Mouse (Mus musculus) limb, embryonic 11.5 days (tissue): ENCODE data around the gene Satb1. TPM values are rescaled to one million over a fixed set of nuclear protein-coding genes. Genes with fewer than 3 reads are reported as not detected.

Experiments used
- ATAC-seq: fragments of 200-750 bp; cut with Nextera tagmentation; 2 replicates; pipeline ENCODE4 v1.8.0; 2017; ENCODE audit warnings: low read depth; ENCODE audit not compliant: insufficient number of reproducible peaks, low FRiP score, low TSS enrichment
- DNase-seq: peaks from one replicate; pipeline ENCODE4 v3.0.0-alpha.2; 2015; ENCODE audit warnings: low spot score
- H3K27ac ChIP-seq: fragments of 300-500 bp; sonication (generic); replicated peaks from 2 replicates; pipeline ENCODE4 v1.5.1; 2014; ENCODE audit warnings: low read depth, mild to moderate bottlenecking, low read length
- H3K27me3 ChIP-seq: fragments of 300-500 bp; sonication (generic); 2 replicates; pipeline ENCODE4 v1.6.1; 2014; ENCODE audit warnings: mild to moderate bottlenecking, low read length, mixed read lengths; ENCODE audit not compliant: control insufficient read depth, insufficient read depth
- H3K36me3 ChIP-seq: fragments of 300-500 bp; sonication (generic); 2 replicates; pipeline ENCODE4 v1.6.1; 2014; ENCODE audit warnings: mild to moderate bottlenecking, low read length, moderate library complexity, mixed read lengths; ENCODE audit not compliant: control insufficient read depth, insufficient read depth
- H3K4me1 ChIP-seq: fragments of 300-500 bp; sonication (generic); 2 replicates; pipeline ENCODE4 v1.6.1; 2014; ENCODE audit warnings: low read length, mixed read lengths; ENCODE audit not compliant: control insufficient read depth, insufficient read depth
- H3K4me2 ChIP-seq: fragments of 300-500 bp; sonication (generic); 2 replicates; pipeline ENCODE4 v1.6.1; 2014; ENCODE audit warnings: low read depth, mild to moderate bottlenecking, moderate library complexity; ENCODE audit not compliant: severe bottlenecking
- H3K4me3 ChIP-seq: fragments of 300-500 bp; sonication (generic); 2 replicates; pipeline ENCODE4 v1.5.1; 2014; ENCODE audit warnings: low read depth, low read length
- H3K9ac ChIP-seq: fragments of 300-500 bp; sonication (generic); 2 replicates; pipeline ENCODE4 v1.6.1; 2014; ENCODE audit warnings: mild to moderate bottlenecking, low read length
- H3K9me3 ChIP-seq: fragments of 300-500 bp; sonication (generic); 2 replicates; pipeline ENCODE4 v1.6.1; 2016; ENCODE audit warnings: low read length; ENCODE audit not compliant: control insufficient read depth
- WGBS: fragments of 180-500 bp; shearing (Covaris S2); extraction: QIAGEN DNeasy Blood & Tissue Kit; methylation state at CpG from one replicate; pipeline ENCODE4 v1.1.7; 2014; 5-methylcytosine and 5-hydroxymethylcytosine counted together
- polyA plus RNA-seq: library from polyadenylated mRNA; unstranded; fragments of >200 nt; fragmentation: Nextera tagmentation; extraction: Ambion mirVana; gene quantifications from 2 replicates; pipeline ENCODE4 v1.2.1, GENCODE M21; 2014

Satb1 gene
- polyA plus RNA-seq, 1 experiment from 2014 or later: 12.3 TPM

GRCm38 (mm10) chr17:51832421-51832875 is 642 bp downstream of the Satb1 start:
- Histone ChIP-seq H3K9ac (peak overlapping the region; percentile 65), H3K4me3 (peak overlapping the region; percentile 50), H3K27ac (no peak overlapping the region), H3K9me3 (no peaks in the 10 kb centered on the region), H3K36me3 (no peaks in the 10 kb centered on the region), H3K27me3 (peaks cover 34% of the 10 kb centered on the region), H3K4me2 (peak overlapping the region; percentile 98), H3K4me1 (peaks cover 6% of the 10 kb centered on the region; the same call in 1 of the 2 replicates)
- DNase-seq (no peak), ATAC-seq (peak; percentile 61; the same call in 1 of the 2 replicates)
- under 1% methylated on average over 24 of the region's 66 CpGs for whole genome bisulfite sequencing

- Histone ChIP-seq H3K36me3 (no peaks in the 10 kb centered on the region), H3K9me3 (no peaks in the 10 kb centered on the region), H3K27ac (no peak overlapping the region), H3K4me1 (peaks cover 6% of the 10 kb centered on the region; the same call in 1 of the 2 replicates), H3K9ac (peak overlapping the region; percentile 65), H3K4me3 (peak overlapping the region; percentile 50), H3K27me3 (peaks cover 36% of the 10 kb centered on the region), H3K4me2 (peak overlapping the region; percentile 98)
- WGBS: under 1% methylated on average over 57 of the region's 57 CpGs
- ATAC-seq (0 out of 2 replicates have a peak, but pooled peaks have one; percentile 11), DNase-seq (peak; percentile 68)
Observed at GRCm38 (mm10) chr17:51831702-51832420, 1.2 kb downstream of the Satb1 start.

DNA sequence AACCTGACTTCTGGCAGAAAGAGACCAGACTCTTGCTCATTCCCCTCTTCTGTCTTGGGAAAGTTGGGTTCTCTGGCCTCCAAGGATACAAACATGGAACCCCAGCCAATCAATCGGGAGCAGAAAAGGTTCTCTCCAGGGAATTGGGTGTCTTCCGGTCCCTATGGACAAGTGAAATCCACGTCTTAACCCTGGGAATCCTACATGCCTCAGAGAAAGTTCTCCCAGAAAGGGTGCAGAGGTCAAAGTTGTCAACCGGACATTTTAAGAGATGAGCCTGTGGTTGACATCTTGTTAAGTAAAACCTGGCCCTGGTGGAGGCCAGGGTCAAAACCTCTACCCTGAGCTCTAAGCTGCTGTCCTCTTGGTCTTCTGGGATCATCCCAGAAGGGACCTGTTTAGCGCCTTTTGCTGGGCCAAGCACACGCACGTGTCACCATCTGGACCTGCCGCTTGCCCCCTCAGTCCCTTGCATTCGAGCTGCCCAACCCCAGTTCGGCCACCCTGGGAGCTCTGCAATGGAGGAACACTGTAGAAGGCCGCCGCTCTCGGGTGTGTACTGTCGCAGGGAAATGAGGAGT is 1.9 kb downstream of the Satb1 start:
- Histone ChIP-seq H3K4me3 (peak overlapping the region; percentile 50), H3K27me3 (peaks cover 36% of the 10 kb centered on the region), H3K27ac (no peak overlapping the region), H3K4me1 (peaks cover 6% of the 10 kb centered on the region; the same call in 1 of the 2 replicates), H3K9me3 (no peaks in the 10 kb centered on the region), H3K4me2 (peak overlapping the region; percentile 98), H3K36me3 (no peaks in the 10 kb centered on the region), H3K9ac (no peak overlapping the region)
- ATAC-seq (0 out of 2 replicates have a peak, but pooled peaks have one; percentile 19), DNase-seq (peak; percentile 48)
- 9% methylated on average over 14 of the region's 14 CpGs for WGBS

DNA sequence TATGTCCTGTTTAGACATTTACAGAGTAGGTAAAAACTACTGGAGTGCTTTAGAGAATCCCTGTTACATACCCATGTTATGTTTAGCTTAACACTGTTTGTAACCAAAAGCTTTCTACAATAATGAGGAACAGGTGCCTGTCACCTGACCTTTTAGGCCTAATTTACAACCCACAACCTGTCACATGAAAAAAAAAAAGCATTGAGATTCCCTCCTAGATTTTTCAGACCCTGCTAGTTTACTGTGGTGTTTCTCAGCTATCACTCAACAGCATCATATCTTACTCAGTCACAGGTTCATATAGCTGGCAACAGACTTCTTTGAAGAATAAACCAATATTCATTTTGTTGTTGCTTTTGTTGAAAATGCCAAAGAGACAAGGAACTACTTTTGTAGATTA is 3.7 kb downstream of the Satb1 start:
- H3K4me1 ChIP-seq: peaks cover 6% of the 10 kb centered on the region; the same call in 1 of the 2 replicates
- H3K36me3 ChIP-seq: no peaks in the 10 kb centered on the region
- no peak overlapping the region for H3K27ac ChIP-seq
- DNase-seq (peak; percentile 10), ATAC-seq (no peak)
- H3K27me3 ChIP-seq: peaks cover 34% of the 10 kb centered on the region
- no peaks in the 10 kb centered on the region for H3K9me3 ChIP-seq
- no peak overlapping the region for H3K4me3 ChIP-seq
- no peak overlapping the region for H3K4me2 ChIP-seq
- H3K9ac ChIP-seq: no peak overlapping the region

GRCm38 (mm10) chr17:51827922-51828410 is 5.1 kb downstream of the Satb1 start:
- ATAC-seq (no peak), DNase-seq (no peak)
- Histone ChIP-seq H3K4me1 (peaks cover 6% of the 10 kb centered on the region; the same call in 1 of the 2 replicates), H3K36me3 (no peaks in the 10 kb centered on the region), H3K4me3 (no peak overlapping the region), H3K9ac (no peak overlapping the region), H3K27ac (no peak overlapping the region), H3K27me3 (peaks cover 24% of the 10 kb centered on the region), H3K9me3 (no peaks in the 10 kb centered on the region), H3K4me2 (no peak overlapping the region)
- 54% methylated on average over 8 of the region's 8 CpGs for WGBS

GRCm38 (mm10) chr17:51826461-51826860 is 6.6 kb downstream of the Satb1 start:
- H3K4me1 ChIP-seq: peaks cover under 1% of the 10 kb centered on the region; the same call in 1 of the 2 replicates
- no peak for DNase-seq
- no peaks in the 10 kb centered on the region for H3K9me3 ChIP-seq
- no peaks in the 10 kb centered on the region for H3K36me3 ChIP-seq
- peaks cover 14% of the 10 kb centered on the region for H3K27me3 ChIP-seq
- H3K27ac ChIP-seq: no peak overlapping the region
- 55% methylated on average over 4 of the region's 4 CpGs for WGBS
- no peak overlapping the region for H3K4me2 ChIP-seq
- no peak overlapping the region for H3K9ac ChIP-seq
- no peak for ATAC-seq
- H3K4me3 ChIP-seq: no peak overlapping the region

GRCm38 (mm10) chr17:51814301-51814700 is 18.8 kb downstream of the Satb1 start:
- Histone ChIP-seq H3K9ac (no peak overlapping the region), H3K9me3 (no peaks in the 10 kb centered on the region), H3K36me3 (no peaks in the 10 kb centered on the region), H3K4me1 (no peaks in the 10 kb centered on the region), H3K27me3 (peaks cover 4% of the 10 kb centered on the region; the same call in 1 of the 2 replicates), H3K4me3 (no peak overlapping the region), H3K4me2 (no peak overlapping the region), H3K27ac (no peak overlapping the region)
- WGBS: 21% methylated on average over 6 of the region's 6 CpGs
- no peak for DNase-seq
- ATAC-seq: no peak

- Histone ChIP-seq H3K4me3 (peak overlapping the region; percentile 66), H3K27ac (no peak overlapping the region), H3K36me3 (no peaks in the 10 kb centered on the region), H3K4me2 (peak overlapping the region; percentile 88), H3K4me1 (no peaks in the 10 kb centered on the region), H3K9ac (peak overlapping the region; percentile 84; the same call in 1 of the 2 replicates), H3K9me3 (no peaks in the 10 kb centered on the region), H3K27me3 (peaks cover 4% of the 10 kb centered on the region; the same call in 1 of the 2 replicates)
- WGBS: 2% methylated on average over 6 of the region's 6 CpGs
- ATAC-seq (no peak), DNase-seq (no peak)
Observed at GRCm38 (mm10) chr17:51813784-51814120, 19.3 kb downstream of the Satb1 start.
